Mouse (Mus musculus): ENCODE data around the gene Galr2. TPM values are rescaled to one million over a fixed set of nuclear protein-coding genes. Genes with fewer than 3 reads are reported as not detected.

The Galr2 gene
- not detected for total RNA-seq (2021)

DNA sequence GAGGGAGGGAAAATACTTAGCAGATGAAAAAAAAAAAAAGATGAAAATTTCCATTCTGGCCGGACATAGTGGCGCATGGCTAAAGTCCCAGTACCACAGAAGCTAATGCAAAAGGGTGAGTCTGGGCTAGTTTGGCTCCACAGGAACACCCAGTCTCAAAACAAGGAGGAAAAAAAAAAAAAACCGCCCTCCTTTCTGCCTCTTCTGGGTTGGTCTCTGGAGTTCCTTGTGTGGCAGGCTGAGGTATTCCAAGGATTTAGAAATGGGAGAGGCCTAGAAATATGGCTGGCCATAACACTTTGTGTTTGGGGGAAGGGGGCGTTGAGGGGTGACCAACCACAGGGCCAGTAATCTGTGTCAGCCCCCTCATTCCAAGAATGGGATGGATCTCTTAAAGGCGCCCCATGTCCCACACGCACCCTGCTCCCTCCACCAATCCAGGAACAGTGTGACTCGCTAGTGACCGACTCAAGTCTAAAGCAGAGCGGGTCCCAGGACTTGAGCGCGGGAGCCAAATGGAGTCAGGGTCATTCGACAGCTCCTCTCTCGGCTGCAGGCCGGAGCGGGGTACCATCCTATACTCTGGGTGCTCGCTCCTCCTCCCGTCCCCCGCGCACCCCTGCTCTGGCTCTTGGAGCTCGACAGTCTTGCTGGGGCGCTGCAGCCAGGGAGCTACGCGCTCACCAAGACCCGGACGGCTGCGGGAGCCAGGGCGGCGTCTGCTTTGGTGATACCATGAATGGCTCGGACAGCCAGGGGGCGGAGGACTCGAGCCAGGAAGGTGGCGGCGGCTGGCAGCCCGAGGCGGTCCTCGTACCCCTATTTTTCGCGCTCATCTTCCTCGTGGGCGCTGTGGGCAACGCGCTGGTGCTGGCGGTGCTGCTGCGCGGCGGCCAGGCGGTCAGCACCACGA lies at the start of gene Galr2:
Galr2 (plus strand) TSS at position 189 of the 913 bp plus-strand sequence.
- DNase-seq (ENCODE audit: extremely low spot score in 1 of 2, low spot score in 1 of 2): no peak

DNA sequence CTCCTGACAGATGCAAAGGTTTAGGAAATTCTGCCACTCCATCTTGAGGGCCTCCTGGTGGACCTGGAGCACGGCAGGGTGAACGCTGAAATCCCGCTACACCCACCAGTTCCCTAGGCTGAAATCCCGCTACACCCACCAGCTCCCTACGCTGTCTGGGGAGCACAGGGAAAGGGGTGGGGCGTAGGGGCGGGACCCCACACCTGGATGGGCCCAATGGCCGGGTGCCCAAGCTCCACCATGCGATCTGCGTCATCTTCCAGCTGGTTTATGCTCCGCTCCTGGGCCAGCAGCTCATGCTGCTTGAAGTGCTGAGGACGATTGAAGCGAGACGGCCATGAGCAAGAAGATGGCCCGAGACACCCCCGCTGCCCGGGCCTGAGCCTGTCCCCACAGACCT lies 48.3 kb upstream of the Galr2 start:
- no peak for DNase-seq (ENCODE audit: extremely low spot score in 1 of 2, low spot score in 1 of 2)

DNA sequence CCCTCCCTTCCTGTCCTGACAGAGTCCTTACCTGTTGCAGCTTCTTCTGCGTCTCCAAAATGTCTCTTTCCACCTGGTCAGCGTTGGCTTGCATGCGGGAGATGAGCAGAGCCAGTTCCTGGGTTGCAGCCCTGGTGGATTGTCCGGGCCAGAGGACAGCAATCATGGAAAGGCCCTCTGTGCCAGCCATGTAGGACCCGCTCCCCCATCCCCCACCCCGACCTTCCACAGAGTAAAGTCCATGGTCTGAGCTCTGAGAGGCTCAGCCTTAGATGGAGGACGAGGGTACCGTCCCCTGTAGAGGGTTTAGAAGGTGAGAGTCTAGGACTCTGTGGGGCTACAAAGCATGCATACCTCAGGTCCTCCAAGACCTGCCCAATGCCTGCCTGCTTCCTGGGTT lies 45.8 kb upstream of the Galr2 start:
- no peak for DNase-seq (ENCODE audit: extremely low spot score in 1 of 2, low spot score in 1 of 2)

DNA sequence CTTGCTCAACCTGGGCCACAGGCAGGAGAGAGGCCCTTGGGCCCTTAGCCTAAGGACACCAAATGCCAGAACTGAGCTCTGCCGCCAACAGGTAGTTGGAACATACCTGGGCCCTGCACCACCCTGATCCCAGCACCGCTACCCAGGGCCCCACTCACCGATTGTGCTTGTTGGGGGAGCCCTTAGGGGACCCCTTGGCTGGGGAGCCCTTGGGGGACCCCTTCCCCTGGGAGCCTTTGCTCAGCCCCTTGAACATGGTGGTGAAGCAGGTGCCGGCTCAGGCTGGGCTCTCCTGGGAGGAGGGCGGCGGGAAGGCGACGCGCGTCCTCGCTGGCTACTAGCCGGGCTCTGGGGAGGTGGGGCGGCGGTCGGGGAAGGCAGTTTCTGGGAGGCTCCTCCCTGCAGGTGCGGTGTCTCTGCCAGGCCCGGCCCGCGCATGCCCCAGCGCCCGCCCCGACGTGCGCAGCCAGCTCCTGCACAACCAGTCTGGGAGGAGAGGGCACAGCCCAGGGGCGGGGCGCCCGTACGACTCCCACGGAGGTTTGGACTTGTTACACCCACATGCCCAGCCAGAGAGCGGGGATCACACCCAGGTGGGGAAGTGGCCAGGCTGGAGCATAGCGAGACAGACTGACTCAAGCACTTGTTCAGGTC lies 42.9 kb upstream of the Galr2 start, which contains the start of gene Evpl:
Evpl (minus strand) TSS at position 336 of the 654 bp plus-strand sequence.
- DNase-seq (ENCODE audit: extremely low spot score in 1 of 2, low spot score in 1 of 2): no peak

DNA sequence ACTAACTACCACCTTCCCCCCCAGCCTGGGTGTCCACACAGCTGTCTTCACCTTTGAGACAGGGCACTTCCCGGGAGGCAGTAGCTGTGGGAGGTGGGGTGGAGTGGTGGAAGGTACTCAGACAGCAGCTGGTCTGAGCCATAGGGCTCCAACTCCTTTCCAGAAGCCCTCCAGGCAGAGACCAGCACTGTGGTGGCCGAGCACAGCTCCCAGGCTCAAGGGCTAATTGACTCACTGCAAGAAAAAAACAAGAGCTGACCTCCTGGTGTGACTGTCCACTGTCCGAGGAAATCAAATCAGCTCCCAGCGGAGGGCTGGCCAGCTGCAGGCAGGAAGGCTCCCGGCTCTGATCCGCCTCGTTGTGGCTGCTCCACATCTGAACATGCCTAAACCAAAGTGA lies 40.9 kb upstream of the Galr2 start:
- DNase-seq (ENCODE audit: extremely low spot score in 1 of 2, low spot score in 1 of 2): no peak

DNA sequence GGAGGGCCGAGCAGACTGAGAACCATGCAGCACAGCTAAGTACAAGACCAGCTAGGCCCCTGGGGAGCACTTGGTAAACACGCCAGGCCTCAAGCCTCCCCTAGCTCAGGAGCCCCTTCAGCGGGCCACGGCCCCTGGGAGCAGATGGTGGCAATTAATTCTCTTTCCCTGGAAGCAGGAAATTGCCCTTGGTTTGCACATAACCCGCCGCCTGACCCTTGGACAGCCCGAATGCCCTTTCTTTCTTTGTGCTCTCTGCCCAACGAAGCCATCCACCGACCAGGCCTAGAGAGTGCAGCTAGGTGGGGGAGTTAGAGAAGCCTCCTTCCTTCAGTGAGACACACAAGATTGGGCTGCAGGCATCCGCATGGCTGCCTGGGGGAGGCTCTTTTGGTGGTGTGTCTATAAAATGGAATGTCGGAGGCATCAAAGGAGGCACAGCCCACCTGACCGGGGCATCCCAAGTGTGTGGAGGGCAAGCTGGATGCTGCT lies 38.9 kb upstream of the Galr2 start:
- no peak for DNase-seq (ENCODE audit: extremely low spot score in 1 of 2, low spot score in 1 of 2)

DNA sequence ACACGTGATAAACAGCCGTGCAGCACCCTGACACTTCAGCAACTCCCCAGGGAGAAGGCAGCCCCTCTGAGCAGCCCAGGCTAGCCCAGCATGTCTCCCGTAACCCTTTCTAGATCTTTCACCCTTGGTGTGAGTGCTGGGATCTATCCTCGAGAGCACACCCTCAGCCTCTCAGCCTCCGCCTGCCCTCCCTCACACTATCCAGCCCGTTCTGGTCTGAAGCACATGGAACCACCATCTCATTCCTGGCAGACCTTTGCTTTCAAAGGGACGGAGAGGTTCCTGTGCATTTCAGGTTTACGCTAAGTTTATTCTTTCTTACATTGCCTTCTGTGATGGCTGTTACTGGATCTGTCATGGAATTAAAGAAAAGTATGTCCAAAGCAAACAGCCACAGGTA lies 36.2 kb upstream of the Galr2 start:
- no peak for DNase-seq (ENCODE audit: extremely low spot score in 1 of 2, low spot score in 1 of 2)

DNA sequence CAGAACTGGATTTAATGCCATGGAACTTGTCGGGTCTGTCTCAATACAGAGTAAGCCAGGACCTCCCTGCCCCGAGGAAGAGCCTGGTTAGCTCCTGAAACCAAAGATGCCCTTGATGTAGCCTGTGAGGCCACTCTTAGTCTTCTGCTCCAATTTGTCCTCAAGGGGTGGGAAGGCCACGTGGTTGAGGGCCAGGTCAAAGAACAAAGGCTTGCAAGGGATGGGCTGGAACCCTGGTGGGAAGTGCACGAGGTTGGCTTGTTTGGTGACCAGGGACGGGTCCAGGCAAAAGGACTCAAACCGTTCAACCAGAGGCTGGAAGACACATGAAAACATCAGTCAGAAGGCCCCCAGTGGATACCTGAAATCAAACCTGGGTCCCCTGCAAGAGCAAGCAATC lies 35.1 kb upstream of the Galr2 start:
- DNase-seq (ENCODE audit: extremely low spot score in 1 of 2, low spot score in 1 of 2): no peak

DNA sequence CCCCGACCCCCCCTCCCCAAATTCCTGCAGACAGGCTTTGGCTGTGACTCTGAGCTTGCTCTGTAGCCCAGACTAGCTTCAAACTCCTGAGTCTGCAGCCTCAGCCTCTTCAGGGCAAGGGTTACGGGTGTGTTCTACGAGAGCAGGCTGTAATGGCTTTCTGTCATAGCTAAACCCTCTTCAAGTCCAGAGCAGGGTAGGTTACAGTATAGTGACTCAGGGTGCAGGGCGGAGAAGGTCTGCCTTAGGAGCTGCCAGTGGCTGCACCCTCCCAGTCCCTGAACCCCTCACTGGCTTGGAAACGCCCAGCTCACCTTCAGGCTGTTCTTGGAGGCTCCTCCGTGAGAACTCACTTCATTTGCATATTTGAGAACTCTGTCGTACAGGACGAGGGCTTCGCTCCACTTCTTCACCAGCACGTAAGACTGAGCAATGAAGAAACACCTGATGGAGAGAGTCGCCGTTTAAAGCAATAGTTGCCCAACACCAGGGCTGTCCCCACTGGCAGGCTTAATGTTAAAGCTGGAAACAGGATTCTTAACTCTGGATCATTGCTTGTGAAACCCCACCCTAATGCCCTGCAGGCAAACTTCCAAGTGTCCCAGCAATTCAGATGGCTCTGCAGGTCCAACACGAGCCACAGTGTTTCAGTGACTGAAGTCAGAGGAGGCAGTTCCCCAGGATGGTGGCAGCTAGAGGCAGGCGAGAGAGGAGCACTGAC lies 33.1 kb upstream of the Galr2 start:
- DNase-seq (ENCODE audit: extremely low spot score in 1 of 2, low spot score in 1 of 2): no peak

DNA sequence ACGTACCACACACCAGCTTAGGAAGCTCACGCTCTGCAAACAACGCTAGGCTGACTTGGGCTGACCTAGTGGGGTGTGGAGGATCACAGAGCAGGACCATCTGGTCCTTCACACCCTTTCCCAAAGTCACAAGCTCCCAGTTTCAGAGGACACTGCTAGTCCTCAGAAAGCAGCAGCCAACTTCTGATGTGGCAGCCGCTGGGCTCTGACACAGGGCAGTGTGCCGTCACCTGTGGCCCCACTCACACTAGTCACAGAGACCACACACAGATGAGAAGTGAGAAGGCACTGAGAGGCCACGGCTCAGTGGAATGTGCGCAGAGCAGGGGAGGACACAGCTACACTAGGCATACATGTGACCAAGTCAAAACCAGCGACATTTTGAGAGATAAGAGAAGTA lies 29.8 kb upstream of the Galr2 start:
- DNase-seq (ENCODE audit: extremely low spot score in 1 of 2, low spot score in 1 of 2): no peak

DNA sequence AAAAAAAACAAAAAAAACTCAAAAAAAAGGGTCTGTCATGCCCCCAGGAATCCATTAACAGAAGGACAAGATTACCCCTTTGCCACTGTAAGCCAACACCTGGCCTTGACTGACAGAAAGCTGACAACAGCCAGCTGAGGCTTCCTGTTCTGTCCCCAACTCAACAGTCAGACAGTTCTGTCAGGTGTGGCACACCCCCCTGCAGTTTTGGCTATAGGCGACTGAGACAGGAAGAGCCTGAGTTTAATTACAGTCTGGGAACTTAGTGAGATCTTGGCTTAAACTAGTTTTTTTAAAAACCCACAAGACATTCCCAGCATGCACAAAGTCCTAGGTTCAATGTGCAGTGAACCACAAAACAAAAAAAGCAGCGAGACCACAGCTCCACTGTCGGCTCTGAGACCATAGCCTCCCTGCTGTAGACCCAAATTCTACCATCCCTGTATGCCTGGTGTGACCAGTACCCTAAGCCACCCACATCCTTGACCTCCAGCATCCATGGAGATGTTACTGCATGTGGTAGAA lies 27.6 kb upstream of the Galr2 start:
- DNase-seq (ENCODE audit: extremely low spot score in 1 of 2, low spot score in 1 of 2): no peak

DNA sequence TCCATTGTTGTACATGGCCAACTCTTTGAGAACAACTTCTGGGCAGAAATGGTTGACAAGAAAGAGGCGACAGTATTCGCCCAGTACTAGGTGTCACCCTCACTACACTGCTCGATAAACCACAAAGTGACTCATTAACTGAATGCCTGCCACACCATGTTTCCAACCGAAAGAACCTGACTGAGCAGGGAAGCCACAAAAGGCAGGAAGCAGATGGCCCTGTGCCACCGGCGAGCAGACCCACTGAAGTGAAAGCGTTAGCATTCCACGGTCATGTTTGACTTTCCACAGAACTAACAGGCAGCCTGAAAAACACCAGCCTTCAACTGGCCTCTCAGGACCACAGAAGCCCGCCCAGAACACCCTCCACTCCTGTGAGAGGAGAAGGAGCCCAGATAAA lies 26.1 kb upstream of the Galr2 start:
- DNase-seq (ENCODE audit: extremely low spot score in 1 of 2, low spot score in 1 of 2): no peak

DNA sequence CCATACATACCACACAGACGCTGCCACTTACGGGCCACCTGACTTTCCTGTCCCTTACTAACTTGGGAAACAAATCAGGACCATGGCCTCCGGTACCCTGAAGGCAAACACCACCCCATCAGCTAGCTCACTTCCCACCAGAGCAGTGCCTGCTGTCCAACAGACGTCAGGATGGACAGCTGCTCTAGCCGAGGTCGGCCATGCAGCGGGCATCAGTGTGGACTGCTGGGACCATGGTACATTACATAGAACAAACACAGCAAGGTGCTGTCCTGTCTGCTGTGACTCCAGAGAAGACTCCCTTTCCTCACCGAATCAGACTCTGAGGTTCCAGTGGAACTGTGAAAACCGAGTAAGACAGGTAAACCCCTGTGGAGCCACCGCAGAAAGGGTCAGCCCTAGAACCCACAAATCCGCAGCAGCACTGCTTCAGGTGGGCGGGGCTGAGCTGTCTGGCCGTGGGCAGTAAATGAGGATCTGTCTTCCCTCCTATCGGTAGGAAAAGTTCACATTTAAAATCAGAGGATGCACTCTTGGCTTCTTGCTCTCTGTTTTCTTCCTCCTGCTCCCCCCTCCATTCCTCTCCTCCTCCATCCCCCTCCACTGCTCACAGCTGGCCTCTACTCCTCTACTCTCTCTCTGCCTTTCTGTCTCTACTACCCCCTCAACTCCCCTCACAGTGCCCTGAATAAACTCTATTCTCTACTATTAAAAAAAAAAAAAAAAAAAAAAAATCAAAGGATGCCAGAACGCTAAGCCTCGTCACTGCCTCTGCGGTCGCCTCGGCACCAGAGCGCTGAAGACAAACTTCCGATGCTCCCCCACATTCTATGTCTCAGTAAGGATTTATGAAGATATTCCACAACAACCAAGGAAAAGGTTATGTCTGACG lies 25.4 kb upstream of the Galr2 start:
- no peak for DNase-seq (ENCODE audit: extremely low spot score in 1 of 2, low spot score in 1 of 2)

DNA sequence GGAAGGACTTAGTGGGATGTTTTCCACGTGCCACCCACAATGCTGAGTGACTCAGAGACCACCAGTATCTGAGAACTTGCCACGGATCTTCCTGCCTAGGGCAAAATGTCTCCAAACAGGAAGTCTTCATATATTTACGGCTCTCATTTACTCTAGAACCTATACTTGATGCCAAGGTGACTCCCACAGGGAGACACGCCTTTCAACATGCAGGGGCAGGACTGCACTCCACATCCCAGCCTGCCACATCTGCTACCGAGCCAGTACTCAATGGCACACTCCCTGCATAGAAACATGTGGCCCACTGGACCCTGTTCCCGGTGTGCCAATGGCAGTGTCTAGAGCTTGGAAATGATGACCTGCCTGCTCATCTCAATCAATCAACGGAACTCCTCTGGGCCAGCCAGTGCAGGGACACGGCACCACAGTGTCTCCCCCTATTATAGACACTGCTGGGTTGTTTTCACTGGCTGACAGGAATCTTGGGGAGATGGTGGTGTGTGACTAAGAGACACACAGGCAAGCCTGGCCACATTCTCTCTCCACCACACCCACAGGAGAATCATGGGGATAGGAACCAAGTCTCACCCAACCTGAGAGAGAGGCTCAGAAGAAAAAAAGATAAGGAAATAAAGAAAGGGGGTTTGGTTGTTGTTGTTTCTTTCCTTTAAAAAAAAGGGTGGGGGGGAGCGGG lies 24.6 kb upstream of the Galr2 start:
- no peak for DNase-seq (ENCODE audit: extremely low spot score in 1 of 2, low spot score in 1 of 2)

DNA sequence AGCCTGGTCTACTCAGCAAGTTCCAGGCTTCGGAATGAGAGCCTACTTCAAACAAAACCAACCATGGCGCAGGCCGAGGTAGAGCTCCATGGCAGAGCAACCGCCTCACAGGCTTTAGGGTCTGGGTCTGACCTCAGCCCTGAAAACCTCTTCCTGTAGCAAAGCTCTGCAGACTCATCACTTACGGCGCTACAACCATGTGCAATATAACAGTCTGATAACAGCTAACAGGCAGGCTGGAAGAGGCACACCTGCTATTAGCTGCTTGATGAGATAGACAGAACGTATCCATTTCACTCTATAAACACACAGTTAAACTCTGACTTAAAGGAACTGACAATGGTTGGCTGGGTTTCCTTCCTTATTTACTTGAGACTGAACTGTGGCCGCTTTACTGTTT lies 21.3 kb upstream of the Galr2 start:
- DNase-seq (ENCODE audit: extremely low spot score in 1 of 2, low spot score in 1 of 2): no peak

DNA sequence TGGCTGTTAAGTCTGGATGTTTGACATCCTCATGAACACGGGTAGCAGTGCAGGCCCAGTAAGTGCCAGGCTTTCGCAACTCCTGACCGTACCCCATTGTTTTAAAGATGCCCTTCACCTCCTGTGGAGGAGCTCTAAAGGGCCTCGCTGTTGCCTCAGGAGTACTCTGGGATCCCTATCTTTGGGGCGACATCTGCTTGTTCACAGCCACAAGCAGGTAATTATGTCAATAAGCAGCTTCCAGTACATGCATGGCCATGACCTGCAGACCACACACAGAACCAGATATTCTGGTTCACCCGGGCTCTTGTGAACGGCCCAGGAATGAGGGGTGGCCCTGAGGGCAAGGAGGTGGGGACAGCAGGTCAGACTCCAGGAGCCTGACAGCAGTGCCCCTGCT lies 20.5 kb upstream of the Galr2 start:
- no peak for DNase-seq (ENCODE audit: extremely low spot score in 1 of 2, low spot score in 1 of 2)

DNA sequence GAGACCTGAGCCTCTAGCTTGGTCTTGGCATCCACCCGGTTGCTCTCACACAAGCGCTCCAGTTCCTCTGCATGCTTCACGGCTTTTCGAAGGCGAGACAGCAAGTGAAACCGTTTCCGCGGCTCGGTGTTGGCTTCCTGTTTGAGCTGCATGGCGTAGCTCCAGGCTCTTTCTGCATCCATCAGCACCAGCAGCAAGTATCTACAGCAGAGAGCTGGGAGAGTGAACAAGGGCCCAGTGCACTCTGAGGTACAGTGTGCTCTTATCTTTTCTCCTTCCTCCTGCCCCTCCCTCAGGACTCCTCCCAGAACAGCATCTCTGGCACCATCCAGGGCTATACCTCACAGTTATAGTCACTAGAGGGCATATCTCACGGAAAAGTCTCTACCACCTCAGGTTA lies 15.4 kb upstream of the Galr2 start:
- no peak for DNase-seq (ENCODE audit: extremely low spot score in 1 of 2, low spot score in 1 of 2)

DNA sequence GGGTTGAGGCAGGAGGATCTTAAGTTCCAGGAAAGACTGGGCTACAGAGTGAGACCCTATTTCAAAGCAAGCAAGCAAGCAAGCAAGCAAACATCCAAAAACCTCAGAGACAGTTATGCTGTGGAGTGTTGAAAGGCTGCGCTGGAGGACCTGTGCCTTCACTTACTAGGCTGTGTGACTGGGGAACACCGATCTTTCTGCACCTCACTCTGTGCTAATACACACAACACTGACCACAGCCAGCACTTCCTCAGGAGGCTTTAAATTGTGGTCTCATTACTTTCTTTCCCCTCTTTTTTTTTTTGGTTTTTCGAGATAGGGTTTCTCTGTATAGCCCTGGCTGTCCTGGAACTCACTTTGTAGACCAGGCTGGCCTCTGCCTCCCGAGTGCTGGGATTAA lies 14.9 kb upstream of the Galr2 start:
- no peak for DNase-seq (ENCODE audit: extremely low spot score in 1 of 2, low spot score in 1 of 2)

DNA sequence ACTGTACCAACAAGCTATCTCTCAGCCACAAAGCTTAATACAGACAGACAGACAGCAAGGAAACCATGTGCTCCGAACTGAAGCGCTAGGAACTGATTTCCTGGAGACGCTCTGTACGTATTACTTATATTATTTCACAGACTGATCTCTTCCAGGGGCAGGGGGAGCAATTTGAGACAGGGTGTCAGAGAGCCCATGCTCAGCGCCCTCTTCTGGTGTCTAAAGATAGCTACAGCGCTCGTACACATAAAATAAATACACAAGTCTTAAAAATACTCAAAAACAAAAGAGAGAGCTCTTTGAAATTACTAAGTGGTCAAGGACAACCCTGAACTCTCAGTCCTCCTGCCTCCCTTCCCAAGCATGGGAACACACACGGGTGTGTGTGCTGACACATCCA lies 13.1 kb upstream of the Galr2 start:
- DNase-seq (ENCODE audit: extremely low spot score in 1 of 2, low spot score in 1 of 2): no peak

Data from layer of hippocampus, postnatal 25 days (tissue).